8 mouse cellular contexts compared by ENCODE assay signal in the genomic region with DNA sequence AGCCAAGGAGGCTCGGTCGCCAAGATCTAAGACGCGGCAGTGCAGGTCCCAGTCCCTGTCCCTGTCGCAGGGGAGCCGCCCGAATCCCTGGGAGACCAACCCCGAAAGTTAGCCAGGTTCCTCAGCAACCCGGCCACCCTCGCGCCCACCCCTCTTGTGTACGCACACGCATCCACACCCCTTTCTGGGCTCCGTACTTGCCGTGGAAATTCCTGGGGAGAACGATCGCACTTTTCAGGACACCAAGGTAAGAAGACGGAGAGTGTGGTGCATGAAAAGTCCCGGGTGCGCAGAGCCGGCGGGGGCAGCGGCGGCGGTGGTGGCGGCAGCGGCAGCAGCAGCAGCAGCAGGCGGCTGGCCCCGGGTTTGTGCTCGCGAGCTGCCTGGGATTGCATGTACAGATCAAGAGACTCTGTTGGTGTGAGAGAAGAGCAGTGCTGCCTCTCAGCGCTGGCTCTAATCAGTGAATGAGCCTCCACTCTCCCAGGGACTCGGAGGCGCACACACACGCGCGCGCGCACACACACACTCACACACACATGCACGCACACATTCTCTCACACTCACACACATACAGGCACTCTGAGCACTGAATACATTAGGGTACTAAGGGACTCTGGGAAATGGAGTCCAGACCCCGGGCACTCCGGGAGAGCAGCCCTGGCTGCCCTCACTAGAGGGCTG. TPM values are rescaled to one million over a fixed set of nuclear protein-coding genes. Genes with fewer than 3 reads are reported as not detected.
DNase-seq lines count a peak whose midpoint lies in the region; ATAC-seq and TF ChIP-seq lines count a peak whose summit lies in the region.

A gene (minus strand): TSS at position 571 of the 684 bp plus-strand sequence.

- peak; percentile 88 for ATAC-seq in forebrain, postnatal 0 days
- peak; percentile 90 for ATAC-seq in lung, embryonic 16.5 days (ENCODE audit: low read depth)

- no peaks in the 10 kb centered on the region for H3K36me3 ChIP-seq in forebrain, postnatal 0 days (ENCODE audit: insufficient read depth)
- H3K36me3 ChIP-seq in lung, embryonic 16.5 days (ENCODE audit: control insufficient read depth, insufficient read depth, low read length): no peaks in the 10 kb centered on the region

- peak; percentile 43; the same call in 1 of the 2 replicates for TF ChIP-seq POLR2A in bone marrow, adult 2 months (IDR thresholded peaks at IDR 0.05; ENCODE audit: borderline replicate concordance, control insufficient read depth, low read depth, low read length)

- H3K4me3 ChIP-seq in bone marrow, adult 2 months (replicated peaks; ENCODE audit: control insufficient read depth, low read depth, low read length): peak within 1 kb of the TSS; percentile 48
- H3K4me3 ChIP-seq in forebrain, postnatal 0 days (ENCODE audit: low read depth, low read length): peak within 1 kb of the TSS; percentile 34
- peak within 1 kb of the TSS; percentile 53 for H3K4me3 ChIP-seq in lung, embryonic 16.5 days (ENCODE audit: low read length)

- TF ChIP-seq CTCF in bone marrow, adult 2 months (IDR thresholded peaks at IDR 0.05; ENCODE audit: control insufficient read depth, insufficient read depth, low read length): no peak
- TF ChIP-seq CTCF in forebrain, postnatal 0 days (IDR thresholded peaks at IDR 0.05; ENCODE audit: low read depth): peak; percentile 37; the same call in 1 of the 2 replicates

- H3K9me3 ChIP-seq in forebrain, postnatal 0 days (ENCODE audit: low read length): 0 out of 2 replicates have a peak, but pooled peaks cover under 1% of the 10 kb centered on the region
- peaks cover 2% of the 10 kb centered on the region; the same call in 1 of the 2 replicates for H3K9me3 ChIP-seq in lung, embryonic 16.5 days (ENCODE audit: control insufficient read depth, low read length)

- DNase-seq in Muller cell, postnatal 12 days (ENCODE audit: inconsistent ontology term): peak; percentile 58
- peak; percentile 78 for DNase-seq in forebrain, postnatal 0 days
- DNase-seq in heart, postnatal 4 days: peak; percentile 46
- peak; percentile 35 for DNase-seq in layer of hippocampus, adult 9-10 months (ENCODE audit: low spot score)
- DNase-seq in right cerebral cortex, adult 18-20 months: peak; percentile 59
- no peak for DNase-seq in adipocyte (ENCODE audit: low spot score)

- 0 out of 2 replicates have a peak within 1 kb of the TSS, but pooled peaks have one; percentile 25 for H3K9ac ChIP-seq in forebrain, postnatal 0 days
- peak within 1 kb of the TSS; percentile 43 for H3K9ac ChIP-seq in lung, embryonic 16.5 days (ENCODE audit: low read length)

- no peaks in the 10 kb centered on the region; the same call in 1 of the 2 replicates for H3K4me1 ChIP-seq in bone marrow, adult 2 months (ENCODE audit: control insufficient read depth, insufficient read depth, low read length)
- 0 out of 2 replicates have a peak, but pooled peaks cover 7% of the 10 kb centered on the region for H3K4me1 ChIP-seq in forebrain, postnatal 0 days (ENCODE audit: insufficient read depth)
- peaks cover 19% of the 10 kb centered on the region for H3K4me1 ChIP-seq in lung, embryonic 16.5 days (replicated peaks; ENCODE audit: control insufficient read depth, insufficient read depth, low read length)

- peak within 1 kb of the TSS; percentile 57 for H3K4me2 ChIP-seq in forebrain, postnatal 0 days (ENCODE audit: low read depth)
- H3K4me2 ChIP-seq in lung, embryonic 16.5 days (ENCODE audit: low read depth, low read length): peak within 1 kb of the TSS; percentile 86

- under 1% methylated on average over 42 of the region's 42 CpGs for WGBS in bone marrow, adult 2 months
- under 1% methylated on average over 42 of the region's 42 CpGs for WGBS in forebrain, postnatal 0 days
- under 1% methylated on average over 42 of the region's 42 CpGs for WGBS in lung, embryonic 16.5 days

- peak within 1 kb of the TSS; percentile 2; the same call in 1 of the 2 replicates for H3K27ac ChIP-seq in bone marrow, adult 2 months (ENCODE audit: control insufficient read depth, insufficient read depth, low read depth, low read length, poor library complexity)
- no peak within 1 kb of the TSS for H3K27ac ChIP-seq in forebrain, postnatal 0 days (ENCODE audit: low read depth, low read length)
- no peak within 1 kb of the TSS for H3K27ac ChIP-seq in lung, embryonic 16.5 days (ENCODE audit: low read length)

- peaks cover 38% of the 10 kb centered on the region for H3K27me3 ChIP-seq in forebrain, postnatal 0 days (ENCODE audit: insufficient read depth, low read length)
- peaks cover 45% of the 10 kb centered on the region for H3K27me3 ChIP-seq in lung, embryonic 16.5 days (ENCODE audit: control insufficient read depth, insufficient read depth, low read depth, low read length)

RNA-seq across cellular contexts. Expression of the gene that starts here (rescaled TPM):
- 44.5 and 49.6 TPM in 2 replicates for polyA plus RNA-seq in bone marrow, adult 2 months (2011; ENCODE audit: insufficient read depth, insufficient read length, low replicate concordance, missing spikeins)
- total RNA-seq in forebrain, postnatal 0 days (2014; rRNA removed): 160 and 185 TPM in 2 replicates
- polyA plus RNA-seq in forebrain, postnatal 0 days (2015; fragmentation: Nextera tagmentation; extraction: Ambion mirVana): 123 and 140 TPM in 2 replicates
- total RNA-seq in heart, postnatal 4 days (2021): 10 to 100 TPM; 45.8 to 46.7 TPM
- 60.6 and 61.5 TPM in 2 replicates for polyA plus RNA-seq in lung, embryonic 16.5 days (2015; fragmentation: Nextera tagmentation; extraction: Ambion mirVana)
